Mouse (Mus musculus): ENCODE results near the gene Bicc1.
"Not testable (repeated sequence)": the region's sequence is repeated elsewhere in the genome, so short reads cannot be mapped to it uniquely, and the experiment has no call there.

Gene Bicc1

DNA sequence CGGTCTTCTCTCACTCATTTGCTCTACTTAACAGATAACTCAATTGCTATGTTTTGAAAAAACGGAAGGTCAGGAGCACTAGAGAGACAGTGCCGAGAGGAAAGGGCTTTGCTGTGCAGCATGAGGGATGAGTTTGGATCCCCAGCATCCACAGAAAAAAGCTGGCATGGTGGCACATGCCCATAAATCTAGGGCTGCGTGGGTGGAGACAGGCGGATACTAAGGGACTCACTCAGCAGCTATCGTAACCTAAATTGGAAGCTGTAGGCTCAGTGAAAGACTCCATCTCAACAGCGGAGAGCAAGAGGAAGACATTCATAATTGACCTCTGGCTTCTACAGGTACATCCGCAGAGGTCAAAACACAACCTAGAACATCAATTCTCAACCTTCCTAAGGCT is 179.8 kb downstream of the Bicc1 start:
- in situ Hi-C loops (cut with MboI; ENCODE audit: low pct_unique_long_range_greater_than_20kb in 1 of 2, low sequenced_read_pairs in 2 of 2, unreplicated experiment in 1 of 2): no loop called here

DNA sequence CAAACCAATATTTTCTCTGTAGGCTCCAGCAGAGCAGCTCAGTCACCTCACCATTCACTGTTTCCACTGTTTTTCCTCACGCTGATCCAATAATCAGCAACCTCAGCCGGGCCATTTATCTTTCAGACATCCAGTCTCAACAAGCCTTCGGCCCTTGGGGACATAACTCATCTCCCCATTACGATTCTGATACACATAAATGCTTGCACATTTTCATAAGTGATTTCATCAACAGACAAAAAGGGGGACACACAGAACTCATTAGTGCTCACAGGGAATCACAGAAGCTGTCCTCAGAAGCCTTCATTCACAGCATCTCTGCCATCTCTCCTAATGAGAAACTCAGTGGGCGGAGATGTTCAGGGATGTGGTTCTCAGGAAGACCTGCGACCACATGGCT is 182.4 kb downstream of the Bicc1 start:
- in situ Hi-C loops (cut with MboI; ENCODE audit: low pct_unique_long_range_greater_than_20kb in 1 of 2, low sequenced_read_pairs in 2 of 2, unreplicated experiment in 1 of 2): no loop called here

DNA sequence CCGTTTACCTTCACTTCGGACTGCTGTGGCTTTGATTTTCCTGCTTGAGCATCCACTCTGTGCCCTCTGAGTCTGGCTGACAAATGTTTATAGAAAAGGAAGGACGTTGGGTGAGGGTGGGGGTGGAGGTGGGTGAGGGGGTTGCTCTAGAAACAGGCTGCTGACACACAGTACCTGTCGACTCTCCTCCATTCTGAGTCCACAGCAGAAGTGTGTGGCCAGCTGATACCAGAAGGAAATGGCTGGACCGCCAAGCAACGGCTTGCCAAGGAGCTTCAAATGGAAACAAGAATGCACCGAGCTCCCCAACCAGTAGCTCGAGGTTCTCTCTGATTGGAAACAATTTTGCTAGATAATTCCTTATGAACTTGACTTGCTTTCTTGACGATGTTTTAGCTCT is 182.9 kb downstream of the Bicc1 start:
- in situ Hi-C loops (cut with MboI; ENCODE audit: low pct_unique_long_range_greater_than_20kb in 1 of 2, low sequenced_read_pairs in 2 of 2, unreplicated experiment in 1 of 2): no loop called here

DNA sequence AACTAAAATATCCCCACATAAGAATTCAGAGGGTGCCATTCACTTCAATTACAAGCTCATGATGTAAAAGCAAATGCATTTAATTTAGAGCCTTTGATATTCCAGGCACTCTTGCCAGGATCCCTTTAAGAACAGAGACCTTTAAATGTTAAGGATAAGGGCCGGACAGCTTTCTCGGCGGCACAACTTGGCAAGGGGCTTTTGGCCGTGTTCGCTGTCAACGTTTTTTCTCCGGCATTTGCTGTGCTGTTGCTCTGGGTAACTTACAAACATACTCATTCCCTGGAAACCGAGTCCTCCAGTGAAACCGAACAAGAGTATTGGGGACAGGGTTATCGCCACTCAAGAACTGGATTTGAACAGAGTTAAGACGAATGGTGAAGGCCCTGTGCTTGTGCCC is 188.3 kb downstream of the Bicc1 start:
- in situ Hi-C loops (cut with MboI; ENCODE audit: low pct_unique_long_range_greater_than_20kb in 1 of 2, low sequenced_read_pairs in 2 of 2, unreplicated experiment in 1 of 2): loop anchor here (25.0 kb wide), 2 partner anchors 384 to 659 kb away; no protein-coding TSS in a partner anchor

DNA sequence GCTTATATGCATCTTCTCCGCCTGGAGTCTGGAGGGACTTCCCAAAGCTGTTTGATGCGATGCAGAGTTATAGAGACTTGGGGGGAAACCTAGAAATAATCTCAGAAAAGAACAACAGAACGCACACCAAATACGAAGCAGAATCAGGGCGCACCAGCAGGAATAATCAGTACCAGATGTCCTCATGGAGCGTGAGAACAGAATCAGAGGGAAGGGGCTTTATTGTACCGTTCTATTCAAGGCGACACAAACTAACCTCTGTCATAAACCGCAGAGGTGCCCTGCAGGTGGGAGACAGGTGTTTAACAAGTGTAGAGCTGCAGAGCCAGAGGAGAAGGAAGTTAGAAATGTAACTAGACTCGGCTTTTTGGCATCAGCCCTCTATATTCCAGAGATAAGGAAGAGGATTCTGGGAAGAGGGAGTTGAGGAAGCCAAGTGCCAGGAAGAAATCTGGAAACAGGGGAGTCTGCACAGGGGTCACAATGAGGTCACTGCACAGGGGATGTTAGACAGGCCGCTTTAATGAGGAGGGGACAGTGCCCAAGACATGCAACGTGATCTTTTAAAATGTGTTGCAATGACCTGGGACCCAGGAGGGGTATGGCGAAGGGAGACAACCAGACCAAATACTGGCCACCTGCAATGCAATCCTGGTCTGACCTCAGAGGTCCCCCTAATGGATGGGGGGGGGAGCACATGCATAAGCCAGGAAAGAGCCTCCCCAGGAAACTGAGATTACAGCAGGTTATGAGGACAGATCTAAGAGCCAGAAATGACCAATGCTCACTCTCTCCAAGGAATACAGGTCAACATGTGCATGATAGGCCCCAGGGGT is 190.4 kb downstream of the Bicc1 start:
- in situ Hi-C loops (cut with MboI; ENCODE audit: low pct_unique_long_range_greater_than_20kb in 1 of 2, low sequenced_read_pairs in 2 of 2, unreplicated experiment in 1 of 2): loop anchor here (10.0 to 25.0 kb wide), 3 partner anchors 374 to 657 kb away; no protein-coding TSS in a partner anchor

DNA sequence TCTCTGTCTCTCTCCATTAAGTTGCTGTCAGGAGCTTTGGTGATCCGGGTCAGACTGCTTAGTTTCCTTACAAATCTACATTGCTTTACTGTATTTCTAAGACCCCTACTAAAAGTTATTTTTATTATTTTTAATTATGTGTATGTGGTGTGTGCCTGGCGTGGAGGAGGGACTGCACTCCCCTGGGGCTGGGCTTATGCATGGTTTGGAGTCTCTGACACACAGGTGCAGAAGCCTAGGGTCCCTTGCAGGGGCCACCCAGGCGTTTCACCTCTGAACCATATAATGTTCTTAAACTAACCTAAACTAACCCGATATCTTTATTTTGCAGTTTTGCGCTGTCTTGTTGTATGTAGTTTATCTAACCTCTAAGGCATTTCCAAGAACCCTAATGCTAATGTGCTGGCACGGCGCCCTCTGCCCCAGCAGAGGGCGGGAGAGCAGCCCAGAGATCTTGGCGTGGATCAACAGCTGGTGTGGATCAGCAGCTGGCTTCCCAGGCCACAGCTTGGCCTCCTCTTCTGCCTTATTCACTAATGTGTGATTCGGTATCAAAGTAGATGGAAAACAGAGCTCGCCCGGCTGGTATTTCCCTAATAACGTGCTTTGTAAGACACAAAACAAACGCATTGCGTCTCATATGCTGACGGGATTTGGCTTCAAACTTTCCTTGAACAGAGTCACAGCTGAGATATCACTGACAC is 192.7 kb downstream of the Bicc1 start:
- in situ Hi-C loops (cut with MboI; ENCODE audit: low pct_unique_long_range_greater_than_20kb in 1 of 2, low sequenced_read_pairs in 2 of 2, unreplicated experiment in 1 of 2): loop anchor here (10.0 to 25.0 kb wide), 3 partner anchors 372 to 654 kb away; no protein-coding TSS in a partner anchor

DNA sequence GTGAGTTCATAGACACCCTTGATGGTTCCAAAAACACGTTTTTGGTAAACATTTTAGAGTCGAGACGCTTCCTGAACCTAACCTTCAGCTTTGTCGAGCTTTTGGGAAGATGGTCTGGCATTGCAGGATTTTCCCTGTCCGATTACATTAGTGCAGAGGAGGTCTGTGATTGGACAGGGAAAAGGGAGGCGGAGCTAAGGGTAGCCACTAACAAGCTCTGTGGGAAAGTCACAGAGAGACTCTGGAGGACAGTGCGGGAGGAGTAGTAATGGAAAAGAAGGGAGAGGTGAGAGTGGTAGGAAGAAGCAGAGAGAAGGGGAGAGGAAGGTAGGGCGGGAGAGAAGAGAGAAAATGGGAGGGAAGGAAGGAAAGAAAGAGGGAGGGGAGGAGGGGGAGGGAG is 194.8 kb downstream of the Bicc1 start:
- in situ Hi-C loops (cut with MboI; ENCODE audit: low pct_unique_long_range_greater_than_20kb in 1 of 2, low sequenced_read_pairs in 2 of 2, unreplicated experiment in 1 of 2): loop anchor here (10.0 to 25.0 kb wide), 3 partner anchors 370 to 652 kb away; no protein-coding TSS in a partner anchor

DNA sequence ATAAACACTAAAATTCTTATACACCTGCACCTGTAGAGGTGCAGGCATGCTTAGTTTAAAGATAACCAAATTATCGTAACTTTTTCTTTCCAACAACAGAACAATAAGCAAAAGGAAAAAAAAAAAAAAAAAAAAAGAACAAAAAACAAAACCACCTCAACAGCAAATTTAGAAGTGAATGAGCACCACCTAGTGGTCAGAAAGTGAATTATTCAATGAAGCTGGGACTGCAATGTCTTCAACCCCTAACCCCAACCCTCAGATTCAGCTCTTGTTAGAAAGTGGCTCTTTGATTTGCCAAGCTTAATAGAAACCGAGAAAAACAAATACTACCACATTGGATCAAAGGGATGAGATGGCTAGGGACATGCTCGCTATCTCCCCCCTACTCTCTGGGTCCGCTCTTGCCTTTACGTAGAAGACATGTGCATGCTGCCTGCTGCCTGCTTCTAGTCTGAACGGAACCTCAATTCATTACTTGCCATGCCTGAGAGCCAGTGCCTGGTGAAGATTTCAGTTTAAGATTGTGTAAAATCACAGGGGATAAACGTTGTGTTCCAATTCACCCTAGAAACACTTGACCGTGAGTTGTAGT is 195.8 kb downstream of the Bicc1 start:
- in situ Hi-C loops (cut with MboI; ENCODE audit: low pct_unique_long_range_greater_than_20kb in 1 of 2, low sequenced_read_pairs in 2 of 2, unreplicated experiment in 1 of 2): loop anchor here (10.0 to 25.0 kb wide), 3 partner anchors 369 to 651 kb away; no protein-coding TSS in a partner anchor

DNA sequence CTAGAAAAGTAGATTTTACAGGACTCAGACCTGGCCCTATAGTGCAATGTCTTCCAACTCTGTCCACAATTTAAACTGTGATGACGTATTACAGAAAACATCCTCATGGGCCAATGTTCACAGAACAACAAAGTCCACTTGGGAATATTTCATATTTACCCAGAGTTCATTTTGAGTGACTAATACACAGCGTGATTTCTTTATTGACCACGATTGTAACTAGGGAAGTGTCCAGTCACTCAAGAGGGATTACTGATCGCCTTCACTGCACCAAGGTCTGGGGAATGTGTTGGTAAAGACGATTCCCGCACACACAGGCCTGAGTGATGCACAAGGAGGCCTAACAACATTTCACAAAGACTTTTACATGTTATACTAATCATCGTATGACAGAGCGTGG is 197.9 kb downstream of the Bicc1 start:
- in situ Hi-C loops (cut with MboI; ENCODE audit: low pct_unique_long_range_greater_than_20kb in 1 of 2, low sequenced_read_pairs in 2 of 2, unreplicated experiment in 1 of 2): loop anchor here (10.0 to 25.0 kb wide), 3 partner anchors 367 to 649 kb away; no protein-coding TSS in a partner anchor

DNA sequence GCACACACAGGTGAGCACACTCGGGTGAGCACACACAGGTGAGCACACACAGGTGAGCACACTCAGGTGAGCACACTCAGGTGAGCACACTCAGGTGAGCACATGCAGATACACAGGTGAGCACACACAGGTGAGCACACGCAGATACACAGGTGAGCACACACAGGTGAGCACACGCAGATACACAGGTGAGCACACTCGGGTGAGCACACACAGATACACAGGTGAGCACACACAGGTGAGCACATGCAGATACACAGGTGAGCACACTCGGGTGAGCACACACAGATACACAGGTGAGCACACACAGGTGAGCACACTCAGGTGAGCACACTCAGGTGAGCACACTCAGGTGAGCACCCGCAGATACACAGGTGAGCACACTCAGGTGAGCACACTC is 199.1 kb downstream of the Bicc1 start:
- in situ Hi-C loops (cut with MboI; ENCODE audit: low pct_unique_long_range_greater_than_20kb in 1 of 2, low sequenced_read_pairs in 2 of 2, unreplicated experiment in 1 of 2): loop anchor here (10.0 to 25.0 kb wide), 3 partner anchors 366 to 648 kb away; no protein-coding TSS in a partner anchor

DNA sequence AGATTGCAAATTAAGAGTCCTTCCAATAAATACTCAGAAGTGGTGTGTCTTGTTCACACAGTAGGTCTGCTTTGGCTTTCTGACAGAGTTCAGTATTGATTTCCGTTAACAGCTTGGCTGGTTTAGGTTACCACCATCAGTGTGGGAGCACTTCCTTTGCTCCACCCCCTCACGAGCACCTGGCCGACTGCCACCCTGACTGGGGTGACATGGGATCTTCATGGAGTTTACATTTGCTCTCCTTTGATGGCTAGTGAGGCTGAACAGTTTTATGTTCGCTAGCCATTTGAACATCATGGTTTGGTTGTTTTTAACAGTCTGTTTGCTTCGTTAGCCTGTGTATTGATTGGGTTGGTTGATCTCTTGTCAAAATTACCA is 206.7 kb downstream of the Bicc1 start:
- in situ Hi-C loops (cut with MboI; ENCODE audit: low pct_unique_long_range_greater_than_20kb in 1 of 2, low sequenced_read_pairs in 2 of 2, unreplicated experiment in 1 of 2): loop anchor here (25.0 kb wide), 2 partner anchors 365 to 640 kb away; no protein-coding TSS in a partner anchor

DNA sequence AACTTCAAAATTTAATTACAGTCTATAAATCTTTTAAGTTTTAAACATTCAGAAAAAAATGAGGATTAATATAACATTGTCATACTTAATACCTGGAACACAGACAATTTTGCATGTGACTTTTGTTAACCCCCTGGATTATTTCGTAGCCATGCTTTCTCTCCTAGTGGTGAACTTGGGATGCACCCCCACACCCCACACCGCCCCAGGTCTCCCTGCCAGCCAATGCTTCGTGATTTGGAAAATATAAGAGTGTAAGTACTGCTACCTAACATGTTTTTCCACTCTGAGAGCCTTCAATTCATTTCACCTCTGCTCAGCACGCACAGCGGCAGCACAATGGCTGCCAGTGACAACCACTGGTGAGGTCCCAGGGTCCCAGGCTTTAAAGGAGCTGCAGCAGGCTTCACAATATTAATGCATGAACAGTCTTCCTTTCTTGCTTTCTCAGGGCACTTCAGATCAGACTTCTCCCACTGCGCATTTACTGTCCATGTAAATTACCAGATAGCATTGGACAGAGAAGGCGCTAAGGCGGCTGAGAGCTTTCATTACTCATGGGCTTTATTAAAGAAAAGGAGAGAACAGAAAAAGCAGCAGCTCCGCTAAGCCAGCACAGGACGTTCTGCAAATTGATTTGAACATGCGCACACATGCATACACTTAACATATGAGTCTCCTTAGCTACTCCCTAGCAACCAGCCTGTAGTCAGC is 207.3 kb downstream of the Bicc1 start:
- in situ Hi-C loops (cut with MboI; ENCODE audit: low pct_unique_long_range_greater_than_20kb in 1 of 2, low sequenced_read_pairs in 2 of 2, unreplicated experiment in 1 of 2): loop anchor here (25.0 kb wide), 2 partner anchors 365 to 640 kb away; no protein-coding TSS in a partner anchor

DNA sequence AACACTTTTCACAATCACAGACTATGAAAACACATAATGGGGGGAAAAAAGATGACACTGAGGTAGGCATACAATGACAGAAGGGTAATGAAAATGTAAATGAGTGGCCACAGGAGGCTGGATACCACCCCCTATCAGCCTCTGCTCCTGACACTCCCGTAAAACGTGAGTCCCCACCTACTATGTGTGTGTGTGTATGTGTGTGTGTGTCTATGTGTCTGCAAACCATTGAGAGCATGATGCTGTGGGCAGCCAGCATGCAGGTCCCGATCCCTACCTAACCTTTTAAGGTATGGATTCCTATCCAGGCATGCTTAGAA is 209.4 kb downstream of the Bicc1 start:
- in situ Hi-C loops (cut with MboI; ENCODE audit: low pct_unique_long_range_greater_than_20kb in 1 of 2, low sequenced_read_pairs in 2 of 2, unreplicated experiment in 1 of 2): loop anchor here (25.0 kb wide), 2 partner anchors 363 to 638 kb away; no protein-coding TSS in a partner anchor

DNA sequence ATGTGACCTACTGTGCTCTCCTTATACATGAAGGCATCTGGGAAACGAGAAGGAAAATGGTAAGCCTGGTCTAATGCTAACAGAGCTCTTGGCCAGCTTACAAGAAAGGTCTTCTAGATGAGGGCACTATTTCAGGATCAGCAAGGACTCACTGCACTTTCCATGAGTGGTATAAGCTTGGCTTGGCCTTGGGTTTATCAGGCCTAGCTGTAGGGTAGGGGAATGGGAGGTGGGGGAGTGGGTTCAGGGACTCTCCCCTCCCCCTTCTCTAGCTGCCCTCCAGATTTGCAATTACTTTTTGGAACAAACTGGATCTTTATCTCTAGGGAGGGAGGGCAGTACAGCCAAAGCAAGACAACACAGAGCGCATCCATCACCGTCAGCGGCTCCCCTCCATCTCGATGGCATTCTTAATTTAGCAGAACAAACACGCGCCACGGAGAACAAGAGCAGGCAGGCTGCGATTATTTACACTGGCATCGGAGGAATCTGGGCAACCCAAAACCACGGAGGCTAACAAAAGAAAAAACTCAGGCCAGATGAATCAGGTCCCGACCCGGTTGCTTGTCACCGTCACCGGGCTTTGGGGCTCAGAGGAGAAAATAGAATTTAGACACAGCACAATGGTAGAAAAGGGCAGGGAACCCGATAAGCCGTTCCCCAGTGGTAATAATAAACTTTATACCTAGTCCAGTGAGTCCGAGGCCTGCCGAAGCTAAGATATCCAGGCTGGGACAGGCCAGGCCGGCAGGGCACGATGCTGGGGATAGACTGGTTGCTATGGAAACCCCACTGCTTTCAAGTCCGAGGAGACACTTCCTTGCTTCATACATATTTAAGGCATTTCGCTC is 210.0 kb downstream of the Bicc1 start:
- in situ Hi-C loops (cut with MboI; ENCODE audit: low pct_unique_long_range_greater_than_20kb in 1 of 2, low sequenced_read_pairs in 2 of 2, unreplicated experiment in 1 of 2): loop anchor here (25.0 kb wide), 2 partner anchors 362 to 637 kb away; no protein-coding TSS in a partner anchor

DNA sequence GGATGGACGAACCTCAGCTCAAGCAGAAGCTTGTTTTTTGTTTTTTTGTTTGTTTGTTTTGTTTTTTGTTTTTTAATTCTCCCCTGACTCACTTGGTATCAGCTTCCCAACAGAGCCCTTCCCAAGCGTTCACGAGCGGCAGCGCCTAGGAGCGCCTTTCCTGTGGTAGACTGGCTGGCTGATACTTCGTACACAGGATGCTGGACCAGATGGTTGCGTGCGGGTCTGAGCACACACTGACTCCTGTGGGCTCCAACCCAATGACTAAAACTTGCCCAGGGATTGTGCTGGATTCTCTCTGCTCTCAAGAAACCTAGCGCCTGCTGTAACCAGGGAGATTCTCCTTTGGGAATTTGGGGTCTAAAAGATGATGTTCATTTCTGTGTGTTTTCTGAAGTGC is 211.2 kb downstream of the Bicc1 start:
- in situ Hi-C loops (cut with MboI; ENCODE audit: low pct_unique_long_range_greater_than_20kb in 1 of 2, low sequenced_read_pairs in 2 of 2, unreplicated experiment in 1 of 2): no loop called here

DNA sequence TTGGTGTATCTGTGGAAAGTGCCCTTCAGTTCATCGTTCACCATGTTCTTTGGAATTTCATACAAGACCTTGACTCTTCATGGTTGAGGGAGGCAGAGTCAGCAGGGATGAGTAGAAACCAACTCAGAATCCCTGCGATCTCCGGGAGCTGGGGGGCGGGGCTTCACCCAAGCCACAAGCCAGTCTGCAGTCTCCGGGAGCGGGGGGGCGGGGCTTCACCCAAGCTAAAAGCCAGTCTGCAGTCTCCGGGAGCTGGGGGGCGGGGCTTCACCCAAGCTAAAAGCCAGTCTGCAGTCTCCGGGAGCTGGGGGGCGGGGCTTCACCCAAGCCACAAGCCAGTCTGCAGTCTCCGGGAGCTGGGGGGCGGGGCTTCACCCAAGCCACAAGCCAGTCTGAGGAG is 213.4 kb downstream of the Bicc1 start:
- in situ Hi-C loops (cut with MboI; ENCODE audit: low pct_unique_long_range_greater_than_20kb in 1 of 2, low sequenced_read_pairs in 2 of 2, unreplicated experiment in 1 of 2): not testable (repeated sequence)

DNA sequence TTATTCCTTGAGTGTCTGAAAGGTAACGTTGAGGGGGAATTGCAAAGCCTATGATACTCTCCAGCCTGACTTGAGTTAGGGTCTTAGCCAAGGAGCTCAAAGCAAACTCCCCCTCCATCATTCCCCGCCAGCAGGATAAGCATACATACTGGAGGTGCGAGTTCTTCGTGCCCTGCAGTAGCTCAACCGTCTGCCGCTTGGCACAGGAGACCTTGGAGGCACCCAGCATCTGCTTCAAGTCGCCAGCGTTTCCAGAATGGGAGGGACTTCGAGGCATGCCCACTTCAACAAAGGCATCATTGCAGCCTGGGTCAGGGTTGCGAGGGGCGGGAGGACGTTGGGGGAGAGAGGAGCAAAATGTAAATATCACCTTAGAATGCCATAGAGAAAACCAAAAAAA is 214.4 kb downstream of the Bicc1 start:
- in situ Hi-C loops (cut with MboI; ENCODE audit: low pct_unique_long_range_greater_than_20kb in 1 of 2, low sequenced_read_pairs in 2 of 2, unreplicated experiment in 1 of 2): no loop called here

DNA sequence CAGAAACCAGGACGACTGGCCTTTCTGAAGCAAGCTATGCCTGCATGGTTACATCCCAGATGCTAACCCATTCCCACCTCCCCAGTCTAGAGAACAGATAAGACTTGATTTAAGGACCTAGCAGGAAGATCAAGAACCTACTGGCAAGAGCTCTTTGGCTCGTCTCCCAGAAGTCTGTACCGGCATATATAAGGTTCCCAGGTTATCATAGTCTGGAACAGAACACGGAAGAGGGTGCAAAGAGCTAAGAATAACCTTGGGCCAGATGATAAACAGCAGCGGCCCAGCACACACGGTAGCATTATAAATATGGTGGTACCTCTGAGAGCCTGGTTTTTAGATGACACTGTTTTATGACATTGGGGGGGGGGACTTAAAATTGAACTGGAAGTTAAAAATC is 217.9 kb downstream of the Bicc1 start:
- in situ Hi-C loops (cut with MboI; ENCODE audit: low pct_unique_long_range_greater_than_20kb in 1 of 2, low sequenced_read_pairs in 2 of 2, unreplicated experiment in 1 of 2): no loop called here
